Mouse (Mus musculus): ENCODE data around the gene Gm21797.
"Not testable (repeated sequence)": the region's sequence is repeated elsewhere in the genome, so short reads cannot be mapped to it uniquely, and the experiment has no call there.

Gm21797 gene

DNA sequence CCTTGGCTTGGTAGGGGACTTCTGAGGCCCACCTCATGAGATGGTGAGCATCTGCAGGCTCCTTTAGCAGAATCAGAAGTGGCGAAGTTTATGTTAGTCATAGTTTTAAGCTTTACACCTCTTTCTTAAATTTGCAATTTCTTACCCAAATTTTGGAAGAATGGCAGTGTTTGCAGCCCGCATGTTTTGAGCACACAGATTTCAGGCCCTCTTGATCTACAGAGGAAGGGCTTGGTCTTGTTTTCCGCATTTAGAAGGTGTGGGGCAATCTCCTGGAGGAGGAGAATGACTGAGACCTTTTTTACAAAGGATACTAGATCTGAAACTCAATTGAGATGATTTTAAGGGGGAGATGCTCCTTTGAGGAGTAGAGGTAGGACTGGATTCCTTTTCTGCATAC lies at the start of gene Gm21797:
Gm21797 (minus strand) TSS at position 101 of the 400 bp plus-strand sequence.
- not testable (repeated sequence) for DNase-seq (ENCODE audit: low spot score)

DNA sequence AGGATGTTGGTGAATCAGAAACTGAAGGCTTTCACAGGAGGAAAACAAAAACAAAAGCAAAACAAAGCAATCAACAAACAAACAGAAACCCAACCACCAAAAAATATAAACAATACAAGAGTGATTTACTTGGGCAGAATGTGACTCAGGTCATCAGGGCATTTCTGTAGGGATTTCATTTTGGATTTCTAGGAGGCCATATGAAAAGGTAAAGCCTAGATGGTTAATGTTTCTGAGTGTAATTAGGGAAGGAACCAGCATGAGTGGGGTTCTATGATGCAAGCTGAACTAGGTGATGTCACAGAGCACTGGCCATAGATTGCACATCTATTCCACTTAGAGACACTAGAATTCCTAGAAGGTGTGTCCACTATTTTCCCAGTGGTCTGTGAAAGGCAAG lies 29.0 kb upstream of the Gm21797 start, which contains the start of gene Gm20795:
Gm20795 (plus strand) TSS at position 301 of the 400 bp plus-strand sequence.
- DNase-seq (ENCODE audit: low spot score), result not testable (repeated sequence)

Data from T-cell, adult 2 months (primary cell).